Mouse (Mus musculus) c-Kit-positive CD71-positive TER-119-negative erythroid progenitor cells, embryonic 14.5 days (primary cell): ENCODE data around the gene Elmod3.
"Not testable (repeated sequence)": the region's sequence is repeated elsewhere in the genome, so short reads cannot be mapped to it uniquely, and the experiment has no call there.

Source experiments
- DNase-seq: peaks from one replicate; pipeline ENCODE4 v3.0.0-alpha.2; 2013; ENCODE audit warnings: low read depth

Gene Elmod3

GRCm38 (mm10) chr6:72533555-72533954, 64.7 kb downstream of the Elmod3 start:
- DNase-seq = not testable (repeated sequence)

DNA sequence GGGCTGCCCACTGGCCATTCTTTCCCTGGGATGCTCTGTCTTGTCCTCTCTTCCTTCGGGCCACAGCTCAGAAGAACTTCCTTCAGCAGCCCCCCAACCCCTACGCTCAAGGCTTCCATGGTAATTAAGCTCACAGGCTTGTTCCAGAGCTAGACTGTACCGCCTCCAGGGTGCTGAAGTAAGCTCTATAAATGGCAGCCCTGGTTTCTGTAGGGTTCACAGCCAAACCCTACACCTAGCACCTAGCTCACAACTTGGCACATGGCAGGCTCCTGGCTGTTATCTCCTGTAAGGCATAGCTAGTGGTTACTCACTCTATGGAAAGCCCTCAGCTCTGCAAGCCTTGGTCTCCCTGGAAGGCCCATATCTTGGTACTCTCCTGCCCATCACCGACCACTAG, 65.6 kb downstream of the Elmod3 start:
- DNase-seq = no peak

- DNase-seq = no peak
Observed at GRCm38 (mm10) chr6:72528410-72529151, 69.6 kb downstream of the Elmod3 start.

GRCm38 (mm10) chr6:72527070-72527469, 71.1 kb downstream of the Elmod3 start:
- no peak for DNase-seq

GRCm38 (mm10) chr6:72524160-72524559, 74.1 kb downstream of the Elmod3 start:
- no peak for DNase-seq

DNA sequence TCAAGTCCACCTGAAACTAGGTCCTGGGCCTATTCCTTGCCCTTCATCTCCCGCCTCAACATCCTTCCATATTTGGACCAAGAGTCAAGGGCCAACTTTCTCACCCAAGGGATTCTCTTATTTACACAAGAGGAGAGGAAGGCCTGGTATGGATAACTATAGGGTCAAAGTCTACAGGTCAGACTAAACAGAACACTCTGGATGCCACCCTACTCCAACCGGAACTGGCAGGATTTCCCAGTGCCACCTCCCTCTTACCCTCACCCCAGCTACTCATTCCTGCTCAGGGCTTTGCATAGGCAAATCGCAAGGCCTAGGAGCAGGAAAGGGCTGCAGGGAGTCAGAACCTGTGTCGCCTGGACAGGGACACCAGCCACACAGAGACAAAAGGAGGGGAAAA, 75.0 kb downstream of the Elmod3 start:
- DNase-seq = no peak

GRCm38 (mm10) chr6:72522288-72522687, 75.9 kb downstream of the Elmod3 start:
- DNase-seq = no peak

DNA sequence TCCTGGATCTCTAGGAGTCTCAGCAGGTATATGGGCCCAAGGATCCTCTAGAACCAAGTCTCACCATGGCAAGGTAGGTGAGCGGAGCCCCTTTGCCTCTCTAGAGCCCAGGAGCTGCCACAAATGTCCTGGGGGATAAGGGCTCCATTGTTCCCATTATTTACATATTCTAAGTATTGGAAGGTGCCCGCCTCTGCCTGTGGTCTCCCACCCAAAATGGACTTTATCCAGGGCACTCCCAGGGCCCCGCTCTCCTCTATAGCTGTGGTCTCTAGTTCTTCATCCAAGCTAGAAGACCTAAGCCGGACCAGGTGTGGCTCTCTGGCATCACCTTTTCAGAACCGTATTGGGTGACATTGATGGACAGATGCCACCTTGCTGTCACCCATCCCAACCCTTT, 76.6 kb downstream of the Elmod3 start, which contains the start of gene Sh2d6:
Gene Sh2d6, minus strand, starts transcription at position 101 of the 400 bp plus-strand sequence.
- DNase-seq = no peak

GRCm38 (mm10) chr6:72520904-72521303, 77.3 kb downstream of the Elmod3 start:
- no peak for DNase-seq

DNA sequence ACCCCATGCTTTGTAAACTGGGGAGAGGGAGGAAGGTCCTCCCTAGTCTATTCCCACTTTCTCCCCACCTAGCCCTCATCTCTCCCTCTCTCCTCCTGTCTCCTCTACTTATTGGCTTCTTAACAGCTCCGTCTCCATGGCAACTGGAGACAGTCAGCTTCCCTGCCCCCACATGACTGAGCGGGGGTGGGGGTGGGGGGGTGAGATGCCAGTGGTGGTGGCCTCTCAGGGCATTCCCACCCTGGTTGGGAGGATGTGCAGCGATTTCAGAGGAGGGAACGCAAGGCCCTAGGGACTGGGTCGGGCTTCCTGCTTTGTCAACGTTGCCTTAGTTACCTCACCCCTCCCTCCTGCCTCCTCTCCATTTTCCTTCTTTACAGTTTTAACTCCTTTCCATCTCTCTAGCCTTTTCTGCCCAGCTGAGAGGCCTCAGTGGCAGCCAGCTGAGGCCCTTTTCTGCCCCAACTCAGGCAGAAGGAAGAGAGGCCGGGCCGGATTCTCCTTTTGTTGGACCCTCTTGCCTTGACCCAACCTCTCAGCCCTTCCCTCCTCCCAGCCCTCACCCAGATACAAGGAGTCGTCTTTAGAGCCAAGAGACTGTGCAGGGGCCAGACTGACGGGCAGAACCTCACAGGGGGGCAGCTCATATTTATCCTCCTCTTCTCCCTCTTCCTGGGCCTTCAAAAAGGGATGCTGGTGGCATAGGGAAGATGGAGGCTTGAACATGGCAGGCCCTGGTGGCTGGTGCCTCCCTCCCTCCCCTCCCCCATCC, 78.1 kb downstream of the Elmod3 start:
- DNase-seq = no peak

- no peak for DNase-seq
Observed at GRCm38 (mm10) chr6:72519303-72519702, 78.9 kb downstream of the Elmod3 start.

DNA sequence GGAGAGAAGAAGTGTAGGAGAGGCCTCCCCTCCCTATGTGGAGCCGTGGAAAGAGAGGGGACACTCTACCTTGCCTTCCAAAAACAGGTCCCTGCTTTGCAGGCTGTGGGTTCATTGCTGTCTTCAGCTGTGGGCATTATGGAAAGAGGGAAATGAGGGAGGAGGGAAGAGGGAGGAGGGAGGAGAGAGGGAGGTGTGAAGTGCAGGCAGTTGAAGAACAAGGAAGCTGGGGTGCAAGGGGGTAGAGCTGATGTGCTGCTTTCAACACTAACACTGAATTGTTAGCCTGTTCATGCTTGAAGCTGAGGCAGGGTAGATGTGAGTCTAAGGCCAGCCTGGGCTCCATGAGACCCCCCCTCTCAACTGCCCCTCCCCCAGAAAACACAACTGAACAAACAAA, 79.4 kb downstream of the Elmod3 start:
- no peak for DNase-seq
